Mouse (Mus musculus) bone marrow, adult 2 months (tissue): Measurements from ENCODE around the gene Slc17a4. TPM values are rescaled to one million over a fixed set of nuclear protein-coding genes. Genes with fewer than 3 reads are reported as not detected.

Experiments
- H3K27ac ChIP-seq: fragments of 200-500 bp; 2 replicates; pipeline ENCODE4 v1.5.1; 2012; ENCODE audit warnings: low read depth, mild to moderate bottlenecking, control low read depth, inconsistent platforms, low read length; ENCODE audit not compliant: control insufficient read depth, poor library complexity, insufficient read depth
- H3K4me1 ChIP-seq: fragments of 200-500 bp; 2 replicates; pipeline ENCODE4 v1.6.1; 2011; ENCODE audit warnings: low read length; ENCODE audit not compliant: control insufficient read depth, insufficient read depth
- H3K4me3 ChIP-seq: fragments of 200-500 bp; replicated peaks from 2 replicates; pipeline ENCODE3; 2011; ENCODE audit warnings: mild to moderate bottlenecking, low read depth, low read length, control low read depth; ENCODE audit not compliant: control insufficient read depth
- CTCF ChIP-seq: fragments of 200-500 bp; IDR thresholded peaks from 2 replicates; pipeline ENCODE4 v1.5.1; 2011; ENCODE audit warnings: low read length, control low read depth; ENCODE audit not compliant: control insufficient read depth, insufficient read depth
- POLR2A ChIP-seq: fragments of 200-500 bp; IDR thresholded peaks from 2 replicates; pipeline ENCODE4 v1.6.1; 2011; ENCODE audit warnings: low read depth, mild to moderate bottlenecking, control low read depth, low read length, borderline replicate concordance; ENCODE audit not compliant: control insufficient read depth
- WGBS: fragments of 180-500 bp; shearing (Covaris S2); methylation state at CpG from one replicate; pipeline ENCODE4 v1.1.7; 2018; 5-methylcytosine and 5-hydroxymethylcytosine counted together
- polyA plus RNA-seq: library from polyadenylated mRNA; stranded (reverse); fragments of >200 nt; gene quantifications from 2 replicates; pipeline ENCODE4 v1.2.4, GENCODE M21; 2011; ENCODE audit warnings: low replicate concordance; ENCODE audit not compliant: missing spikeins, insufficient read depth, insufficient read length

Slc17a4 gene
- polyA plus RNA-seq, 1 experiment: not detected

DNA sequence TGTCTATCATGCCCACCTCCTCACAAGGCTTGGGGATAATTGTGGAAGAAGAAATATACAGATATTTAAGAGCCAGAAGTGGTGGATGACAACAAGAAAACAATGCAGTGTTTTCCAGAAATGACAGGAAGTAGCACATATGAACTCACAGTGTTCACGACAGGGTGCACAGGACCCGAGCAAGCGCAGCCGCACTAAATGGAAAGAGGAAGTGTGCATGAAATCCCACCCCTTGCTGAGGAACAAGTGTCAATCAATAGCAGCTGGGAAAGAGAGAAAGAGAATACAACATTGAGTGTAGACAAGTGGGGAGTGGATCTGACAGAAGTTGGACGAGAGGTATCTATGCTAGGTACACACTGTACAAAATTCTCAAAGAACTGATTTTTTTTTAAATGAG lies 3.5 kb downstream of the Slc17a4 start:
- WGBS: 12% methylated on average over 5 of the region's 5 CpGs
- H3K27ac ChIP-seq: no peak overlapping the region
- H3K4me1 ChIP-seq: peaks cover 2% of the 10 kb centered on the region; the same call in 1 of the 2 replicates
- TF ChIP-seq POLR2A (no peak), CTCF (no peak)
- no peak overlapping the region for H3K4me3 ChIP-seq

DNA sequence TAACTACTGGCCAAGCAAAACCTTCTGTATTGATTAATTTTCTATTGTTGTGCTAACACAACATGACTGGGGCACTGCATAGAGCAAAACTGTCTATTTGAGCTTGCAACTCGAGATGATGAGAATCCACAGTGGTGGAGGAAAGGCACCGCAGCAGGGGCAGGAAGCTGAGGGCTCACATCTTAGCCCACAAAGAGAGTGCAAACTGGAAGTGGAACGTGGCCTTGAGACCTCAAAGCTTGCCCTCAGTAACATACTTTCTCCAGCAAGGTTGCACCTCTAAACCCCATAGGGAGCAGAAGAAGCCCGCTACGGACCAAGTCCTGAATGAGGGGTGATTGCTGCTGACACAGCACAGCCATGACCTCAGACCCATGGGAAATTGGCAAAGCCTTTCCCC lies 4.7 kb downstream of the Slc17a4 start:
- 24% methylated on average over 5 of the region's 5 CpGs for WGBS
- TF ChIP-seq CTCF (no peak), POLR2A (no peak)
- H3K27ac ChIP-seq: no peak overlapping the region
- peaks cover 2% of the 10 kb centered on the region; the same call in 1 of the 2 replicates for H3K4me1 ChIP-seq
- no peak overlapping the region for H3K4me3 ChIP-seq

DNA sequence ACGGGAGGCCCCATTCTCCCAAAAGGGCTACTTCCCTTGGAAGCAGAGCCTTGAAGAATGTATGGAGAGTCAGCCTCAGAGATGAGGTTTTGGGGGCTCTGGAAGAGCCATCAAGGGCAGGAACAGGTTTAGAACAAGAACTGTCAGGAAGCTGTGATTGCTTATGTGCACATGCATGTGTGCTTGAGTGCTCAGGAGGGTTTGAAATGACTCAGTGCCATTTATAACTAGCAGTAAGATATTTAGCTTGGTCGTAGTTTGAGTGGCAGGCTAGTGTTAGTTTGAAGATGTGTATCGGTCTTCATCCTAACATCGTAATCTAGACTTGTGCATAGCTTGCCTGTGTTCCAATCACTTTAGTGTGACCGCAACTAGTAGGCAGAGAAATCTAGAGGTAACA lies 7.9 kb downstream of the Slc17a4 start:
- Histone ChIP-seq H3K27ac (no peak overlapping the region), H3K4me1 (no peaks in the 10 kb centered on the region; the same call in 1 of the 2 replicates), H3K4me3 (no peak overlapping the region)
- 87% methylated on average over 5 of the region's 5 CpGs for WGBS
- no peak for TF ChIP-seq POLR2A
- no peak for TF ChIP-seq CTCF

DNA sequence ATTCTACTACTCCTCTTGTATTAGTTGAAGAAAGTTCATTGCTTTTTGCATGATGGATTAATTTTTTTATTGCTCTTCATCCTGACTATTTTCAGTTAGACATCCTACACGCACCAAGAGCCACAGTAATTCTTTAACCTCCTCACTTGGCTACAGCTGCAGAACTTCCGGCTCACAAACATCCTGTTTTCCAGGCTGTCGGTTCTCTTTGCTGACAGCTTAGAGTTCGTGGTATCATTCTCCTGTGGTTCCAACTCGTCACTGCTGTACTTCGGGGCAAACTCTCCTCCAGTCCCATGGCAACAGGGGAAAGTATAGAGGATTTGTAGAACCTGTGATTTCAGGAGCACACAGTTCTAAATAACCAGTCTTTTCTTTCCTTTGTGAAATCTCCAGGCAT lies 16.6 kb downstream of the Slc17a4 start:
- WGBS: 2% methylated on average over 6 of the region's 6 CpGs
- TF ChIP-seq POLR2A (no peak), CTCF (no peak)
- no peak overlapping the region for H3K27ac ChIP-seq
- H3K4me1 ChIP-seq: no peaks in the 10 kb centered on the region; the same call in 1 of the 2 replicates
- H3K4me3 ChIP-seq: no peak overlapping the region

DNA sequence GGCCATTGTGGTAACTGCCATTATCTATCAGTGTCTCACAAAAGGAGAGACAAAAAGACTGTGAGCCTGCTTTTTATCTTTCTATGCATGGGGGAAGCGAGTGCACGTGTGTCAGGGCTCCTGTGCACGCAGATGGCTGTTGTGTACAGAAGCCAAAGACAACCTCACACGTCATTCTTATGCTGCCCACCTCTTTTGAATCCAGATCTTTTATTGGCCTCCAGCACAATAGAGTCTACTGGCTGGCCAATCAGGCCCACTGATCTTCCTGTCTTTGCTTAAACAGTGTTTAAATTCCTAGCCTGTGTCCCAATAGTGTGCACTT lies 21.6 kb downstream of the Slc17a4 start:
- TF ChIP-seq POLR2A (no peak), CTCF (no peak)
- 74% methylated on average over 4 of the region's 4 CpGs for WGBS
- H3K27ac ChIP-seq: no peak overlapping the region
- no peaks in the 10 kb centered on the region; the same call in 1 of the 2 replicates for H3K4me1 ChIP-seq
- no peak overlapping the region for H3K4me3 ChIP-seq

DNA sequence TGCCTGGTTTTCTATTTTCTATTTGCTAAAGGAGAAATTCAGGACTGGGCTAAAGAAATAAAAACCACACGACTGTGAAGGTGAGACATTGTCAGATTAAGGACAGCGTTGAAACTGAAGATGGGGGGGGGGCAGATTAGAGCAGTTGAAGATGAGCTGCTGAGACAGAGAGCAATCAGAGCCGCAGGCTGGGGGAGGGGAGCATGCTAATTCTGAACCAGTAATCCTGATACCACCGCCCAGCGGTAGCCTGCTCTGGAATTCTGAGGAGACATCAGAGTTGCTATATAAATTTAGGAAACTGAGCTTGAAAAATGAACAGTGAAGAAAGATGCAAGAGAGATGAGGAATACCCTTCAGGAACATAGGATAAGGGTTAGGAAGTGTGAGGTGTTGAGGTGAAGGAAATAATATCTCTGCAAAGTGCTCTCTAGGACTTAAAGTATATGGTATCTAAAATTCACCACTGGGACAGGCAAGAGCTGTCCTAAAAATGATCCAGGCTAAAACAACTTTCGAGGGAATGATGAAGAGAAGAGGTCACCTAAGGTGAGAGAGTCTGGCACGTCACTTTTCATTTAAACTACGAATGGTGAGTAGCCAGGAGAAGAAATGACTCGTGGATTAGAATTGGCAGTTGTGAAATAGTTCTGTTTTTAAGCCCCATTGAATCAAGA lies 22.1 kb downstream of the Slc17a4 start:
- no peak overlapping the region for H3K4me3 ChIP-seq
- WGBS: 66% methylated on average over 9 of the region's 9 CpGs
- no peak overlapping the region for H3K27ac ChIP-seq
- H3K4me1 ChIP-seq: no peaks in the 10 kb centered on the region; the same call in 1 of the 2 replicates
- no peak for TF ChIP-seq POLR2A
- no peak for TF ChIP-seq CTCF

DNA sequence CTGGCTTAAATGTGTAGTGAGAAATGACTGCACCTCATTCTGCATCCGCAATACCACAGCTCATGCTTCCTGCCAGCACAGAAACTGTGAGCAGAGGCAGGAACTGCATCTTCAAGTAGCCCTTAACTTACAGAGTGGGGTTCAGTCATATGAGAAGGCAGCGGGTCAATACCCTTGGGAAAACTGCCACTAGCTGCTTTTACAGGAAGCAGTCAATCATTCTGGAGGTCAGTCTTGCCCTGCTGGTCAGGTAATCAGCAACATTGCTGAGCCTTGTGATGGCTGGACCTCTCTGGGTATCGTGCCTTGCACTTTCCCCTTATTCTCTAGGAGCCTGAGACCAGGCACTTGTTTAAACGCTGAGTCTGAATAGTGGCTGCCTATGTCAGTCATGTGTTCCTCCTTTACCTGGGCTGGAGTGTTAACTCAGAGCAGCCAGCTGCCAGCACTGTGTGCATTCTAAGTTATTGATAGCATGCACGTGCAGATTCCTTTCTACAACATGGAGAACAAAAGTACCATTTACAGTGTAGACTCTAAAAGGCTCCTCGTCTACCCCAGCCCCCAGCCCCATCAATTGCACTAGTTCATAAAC lies 25.7 kb downstream of the Slc17a4 start:
- Histone ChIP-seq H3K27ac (no peak overlapping the region), H3K4me1 (no peaks in the 10 kb centered on the region; the same call in 1 of the 2 replicates), H3K4me3 (no peak overlapping the region)
- WGBS: 72% methylated on average over 6 of the region's 6 CpGs
- TF ChIP-seq POLR2A (no peak), CTCF (no peak)

DNA sequence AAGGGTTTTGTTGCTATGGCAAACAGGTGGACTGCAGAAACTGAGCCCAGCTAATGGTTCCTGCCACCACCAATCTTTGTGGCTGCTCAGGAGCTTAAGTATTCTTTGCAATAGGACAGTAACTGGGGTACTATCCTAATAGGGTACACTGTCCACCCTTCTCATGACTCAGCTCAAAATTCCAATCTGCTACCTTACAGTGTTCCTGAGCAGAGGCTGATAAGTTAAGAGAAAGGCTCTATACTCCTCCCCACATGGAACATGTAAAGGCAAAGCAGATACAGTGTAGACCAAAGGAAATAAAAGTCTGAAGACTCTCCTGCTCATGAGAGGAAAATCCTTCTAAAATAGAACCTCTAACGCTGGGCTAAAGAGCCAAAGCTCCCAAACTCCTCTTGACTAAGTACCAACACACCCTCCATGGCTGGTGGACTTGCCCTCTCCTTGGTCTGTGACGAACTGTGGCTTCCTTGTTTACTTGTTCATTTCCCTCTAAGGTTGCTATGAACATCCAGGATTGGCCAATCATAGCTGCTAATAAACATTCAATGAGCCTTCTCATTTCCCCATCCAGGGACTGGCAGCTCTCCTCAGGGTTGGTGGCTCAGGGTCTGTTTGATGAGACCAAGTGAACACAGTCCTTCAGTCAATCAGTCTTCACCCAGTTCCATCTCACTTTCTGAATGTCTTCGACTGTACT lies 27.6 kb downstream of the Slc17a4 start:
- WGBS: 60% methylated on average over 3 of the region's 3 CpGs
- Histone ChIP-seq H3K4me1 (no peaks in the 10 kb centered on the region; the same call in 1 of the 2 replicates), H3K4me3 (no peak overlapping the region), H3K27ac (no peak overlapping the region)
- no peak for TF ChIP-seq CTCF
- no peak for TF ChIP-seq POLR2A
